Mouse (Mus musculus) kidney, embryonic 14.5 days (tissue): ENCODE data around the gene Smc6. TPM values are rescaled to one million over a fixed set of nuclear protein-coding genes. Genes with fewer than 3 reads are reported as not detected.

ENCODE experiments used
- ATAC-seq: fragments of 200-750 bp; cut with Nextera tagmentation; 2 replicates; pipeline ENCODE4 v1.8.0; 2017; ENCODE audit warnings: moderate number of reproducible peaks, mild to moderate bottlenecking, moderate TSS enrichment, moderate library complexity; ENCODE audit not compliant: low FRiP score, low TSS enrichment
- H3K27ac ChIP-seq: fragments of 300-500 bp; sonication (generic); 2 replicates; pipeline ENCODE4 v1.5.1; 2014; ENCODE audit warnings: low read depth, mild to moderate bottlenecking, low read length, moderate library complexity, mixed read lengths
- H3K27me3 ChIP-seq: fragments of 300-500 bp; sonication (generic); 2 replicates; pipeline ENCODE4 v1.6.1; 2014; ENCODE audit warnings: mild to moderate bottlenecking, low read length; ENCODE audit not compliant: control insufficient read depth, insufficient read depth
- H3K36me3 ChIP-seq: fragments of 300-500 bp; sonication (generic); 2 replicates; pipeline ENCODE4 v1.6.1; 2014; ENCODE audit warnings: low read length, mixed read lengths; ENCODE audit not compliant: control insufficient read depth, insufficient read depth
- H3K4me1 ChIP-seq: fragments of 300-500 bp; sonication (generic); 2 replicates; pipeline ENCODE4 v1.6.1; 2014; ENCODE audit warnings: low read length, mixed read lengths; ENCODE audit not compliant: control insufficient read depth, insufficient read depth
- H3K4me2 ChIP-seq: fragments of 300-500 bp; sonication (generic); replicated peaks from 2 replicates; pipeline ENCODE4 v1.6.1; 2014; ENCODE audit warnings: low read depth, mild to moderate bottlenecking, low read length
- H3K4me3 ChIP-seq: fragments of 300-500 bp; sonication (generic); 2 replicates; pipeline ENCODE4 v1.5.1; 2014; ENCODE audit warnings: mild to moderate bottlenecking, low read length
- H3K9ac ChIP-seq: fragments of 300-500 bp; sonication (generic); 2 replicates; pipeline ENCODE4 v1.6.1; 2014; ENCODE audit warnings: low read depth, mild to moderate bottlenecking, low read length, moderate library complexity
- H3K9me3 ChIP-seq: fragments of 300-500 bp; sonication (generic); 2 replicates; pipeline ENCODE4 v1.6.1; 2016; ENCODE audit warnings: low read length; ENCODE audit not compliant: control insufficient read depth
- WGBS: fragments of 180-500 bp; shearing (Covaris S2); extraction: QIAGEN DNeasy Blood & Tissue Kit; methylation state at CpG from one replicate; pipeline ENCODE4 v1.1.7; 2014; 5-methylcytosine and 5-hydroxymethylcytosine counted together
- microRNA-seq: library from miRNA; unstranded; fragments of <30 nt; microRNA quantifications from one replicate; pipeline ENCODE4, GENCODE M21; 2016
- polyA plus RNA-seq: library from polyadenylated mRNA; unstranded; fragments of >200 nt; fragmentation: Nextera tagmentation; extraction: Ambion mirVana; gene quantifications from 2 replicates; pipeline ENCODE4 v1.2.1, GENCODE M21; 2014

Gene Smc6
- polyA plus RNA-seq, 1 experiment from 2014 or later: 141 TPM

GRCm38 (mm10) chr12:11349870-11350269 is 84.2 kb downstream of the Smc6 start:
- H3K9ac ChIP-seq: no peak overlapping the region
- no peaks in the 10 kb centered on the region for H3K36me3 ChIP-seq
- no peak overlapping the region for H3K27ac ChIP-seq
- no peaks in the 10 kb centered on the region for H3K27me3 ChIP-seq
- WGBS: 59% methylated on average over 5 of the region's 5 CpGs
- no peak overlapping the region for H3K4me3 ChIP-seq
- H3K4me1 ChIP-seq: no peaks in the 10 kb centered on the region
- H3K9me3 ChIP-seq: no peaks in the 10 kb centered on the region
- no peak overlapping the region for H3K4me2 ChIP-seq
- ATAC-seq: no peak

- Histone ChIP-seq H3K4me2 (no peak overlapping the region), H3K9me3 (no peaks in the 10 kb centered on the region), H3K4me3 (no peak overlapping the region), H3K9ac (no peak overlapping the region), H3K36me3 (no peaks in the 10 kb centered on the region), H3K27ac (no peak overlapping the region), H3K4me1 (no peaks in the 10 kb centered on the region), H3K27me3 (no peaks in the 10 kb centered on the region)
- peak; percentile 55; the same call in 1 of the 2 replicates for ATAC-seq
- WGBS: 36% methylated on average over 5 of the region's 5 CpGs
These were observed 85.2 kb downstream of the Smc6 start for GRCm38 (mm10) chr12:11350895-11351294.

GRCm38 (mm10) chr12:11362435-11362834 is 96.7 kb downstream of the Smc6 start:
- H3K36me3 ChIP-seq: no peaks in the 10 kb centered on the region
- H3K4me3 ChIP-seq: no peak overlapping the region
- no peak overlapping the region for H3K4me2 ChIP-seq
- H3K27ac ChIP-seq: no peak overlapping the region
- no peaks in the 10 kb centered on the region for H3K4me1 ChIP-seq
- H3K9ac ChIP-seq: no peak overlapping the region
- H3K27me3 ChIP-seq: no peaks in the 10 kb centered on the region
- 92% methylated on average over 6 of the region's 6 CpGs for WGBS
- no peak for ATAC-seq
- no peaks in the 10 kb centered on the region for H3K9me3 ChIP-seq

- no peak overlapping the region for H3K4me2 ChIP-seq
- H3K4me3 ChIP-seq: no peak overlapping the region
- 69% methylated on average over 6 of the region's 6 CpGs for WGBS
- no peak overlapping the region for H3K9ac ChIP-seq
- H3K36me3 ChIP-seq: no peaks in the 10 kb centered on the region
- no peaks in the 10 kb centered on the region for H3K27me3 ChIP-seq
- H3K27ac ChIP-seq: no peak overlapping the region
- ATAC-seq: no peak
- no peaks in the 10 kb centered on the region for H3K4me1 ChIP-seq
- H3K9me3 ChIP-seq: no peaks in the 10 kb centered on the region
These were observed 99.2 kb downstream of the Smc6 start for GRCm38 (mm10) chr12:11364870-11365269.

- WGBS: 48% methylated on average over 3 of the region's 3 CpGs
These were observed 101.5 kb downstream of the Smc6 start for GRCm38 (mm10) chr12:11367099-11367765.

More at GRCm38 (mm10) chr12:11367099-11367765, 101.5 kb downstream of the Smc6 start:
- H3K9me3 ChIP-seq: no peaks in the 10 kb centered on the region
- H3K4me3 ChIP-seq: no peak overlapping the region
- H3K4me1 ChIP-seq: no peaks in the 10 kb centered on the region
- no peaks in the 10 kb centered on the region for H3K27me3 ChIP-seq
- no peak overlapping the region for H3K4me2 ChIP-seq
- H3K36me3 ChIP-seq: no peaks in the 10 kb centered on the region
- no peak overlapping the region for H3K9ac ChIP-seq
- H3K27ac ChIP-seq: no peak overlapping the region
- ATAC-seq: no peak

Small RNAs within 50 kb of the gene (microRNA-seq; reads per million reads assigned to microRNA genes)
- not detected for gene Mir7675

Other genes with a start within 250 kb of the Smc6 start
- gene Kcns3, start 114.8 kb upstream of the Smc6 start, polyA plus RNA-seq: 7.8 and 9.7 TPM in 2 replicates
- not detected in 2 replicates for gene Msgn1, start 56.9 kb upstream of the Smc6 start, polyA plus RNA-seq
- gene Gen1, start 85 bp upstream of the Smc6 start, polyA plus RNA-seq: 12.7 and 18.2 TPM in 2 replicates
- 1.9 and 2.8 TPM in 2 replicates for gene Vsnl1, start 170.7 kb downstream of the Smc6 start, polyA plus RNA-seq
- gene Rad51ap2, start 190.2 kb downstream of the Smc6 start, polyA plus RNA-seq: 0.06 and 0.22 TPM in 2 replicates